Mouse (Mus musculus) liver, adult 2 months (tissue): Measurements from ENCODE around the gene Nkx2-5.

Experiments
- CTCF ChIP-seq: fragments of 200-500 bp; IDR thresholded peaks from 2 replicates; pipeline ENCODE4 v1.5.1; 2011; ENCODE audit warnings: low read depth, low read length, control low read depth
- POLR2A ChIP-seq: fragments of 200-500 bp; IDR thresholded peaks from 2 replicates; pipeline ENCODE4 v1.6.1; 2011; ENCODE audit warnings: low read length, control low read depth; ENCODE audit not compliant: insufficient read depth; ENCODE audit errors: extremely low read depth

DNA sequence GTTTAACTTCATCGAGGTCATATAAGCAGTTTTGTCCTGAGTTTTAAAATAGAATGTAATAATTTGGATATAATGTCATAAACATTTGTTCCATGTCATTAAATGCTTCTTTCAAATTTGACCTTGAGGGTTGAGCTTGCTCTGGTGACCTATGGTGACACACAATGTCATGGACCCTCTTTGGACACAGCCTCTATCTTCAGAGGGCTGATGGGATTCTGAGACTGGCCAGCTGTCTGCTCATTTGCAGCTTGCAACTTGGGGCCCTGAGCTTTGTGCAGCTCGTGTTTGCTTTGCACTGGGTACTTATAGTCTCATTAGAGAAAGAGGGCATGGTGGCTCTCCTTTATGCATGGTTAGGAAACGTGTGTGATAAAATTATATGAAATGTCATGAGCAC is 28.1 kb upstream of the Nkx2-5 start:
- TF ChIP-seq CTCF (no peak), POLR2A (no peak)
